Mouse (Mus musculus) heart, postnatal 14 days (tissue): ENCODE results near the gene Dgke. TPM values are rescaled to one million over a fixed set of nuclear protein-coding genes. Genes with fewer than 3 reads are reported as not detected.
"Not testable (repeated sequence)": the region's sequence is repeated elsewhere in the genome, so short reads cannot be mapped to it uniquely, and the experiment has no call there.

Experiments used
- DNase-seq, 2 experiments: peaks; one replicate each; pipeline ENCODE4 v3.0.0; 2021 to 2022
- intact Hi-C: fragments of 180-260 bp; cut with DNase I; formaldehyde crosslinking; loops from one replicate; pipeline ENCODE4 v1.15.1; 2025
- total RNA-seq, 2 experiments: library from RNA; stranded (reverse); gene quantifications; 2 replicates each; pipeline ENCODE4 v1.2.3; 2021

Dgke gene
- total RNA-seq, 2 experiments from 2014 or later = 11.8 to 12.3 TPM

DNA sequence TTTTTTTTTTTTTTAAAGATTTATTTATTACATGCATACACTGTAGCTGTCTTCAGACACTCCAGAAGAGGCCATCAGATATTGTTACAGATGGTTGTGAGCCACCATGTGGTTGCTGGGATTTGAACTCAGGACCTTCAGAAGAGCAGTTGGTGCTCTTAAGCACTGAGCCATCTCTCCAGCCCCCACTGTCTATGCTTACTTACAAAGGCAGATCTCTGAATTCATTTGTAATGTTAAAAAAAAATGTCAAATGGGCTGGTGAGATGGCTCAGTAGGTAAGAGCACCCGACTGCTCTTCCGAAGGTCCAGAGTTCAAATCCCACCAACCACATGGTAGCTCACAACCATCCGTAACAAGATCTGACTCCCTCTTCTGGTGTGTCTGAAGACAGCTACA is 21.1 kb downstream of the Dgke start:
- DNase-seq, intact Hi-C loops: not testable (repeated sequence)

DNA sequence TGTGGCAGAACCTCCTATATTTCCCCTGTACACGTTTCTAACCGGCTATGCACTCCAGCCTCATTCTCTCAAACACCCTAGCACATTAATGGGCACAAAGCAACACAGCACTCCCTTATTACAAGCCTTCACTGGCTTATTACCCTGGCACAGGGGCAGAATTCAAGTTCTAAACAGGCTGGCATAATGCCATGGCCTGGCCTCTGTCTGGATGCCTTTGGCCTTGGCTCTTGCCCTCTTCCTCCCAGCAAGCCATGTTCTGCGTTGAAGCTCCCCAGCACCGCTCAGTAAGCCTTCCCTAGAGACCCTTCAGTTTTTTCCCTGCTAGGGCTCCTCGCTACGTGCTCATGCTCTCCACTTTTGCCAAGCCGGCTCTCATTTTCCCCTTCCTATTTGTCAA is 23.6 kb downstream of the Dgke start:
- intact Hi-C loops = no loop called here
- DNase-seq = no peak

GRCm38 (mm10) chr11:89041073-89041472 is 25.6 kb downstream of the Dgke start:
- intact Hi-C loops, DNase-seq: not testable (repeated sequence)

GRCm38 (mm10) chr11:89039325-89039724 is 27.3 kb downstream of the Dgke start:
- intact Hi-C loops = loop anchor here (1.0 kb wide), 1 partner anchor 46 kb away; no protein-coding TSS in a partner anchor
- DNase-seq = peak; percentile 76 to 80

GRCm38 (mm10) chr11:89038496-89038895 is 28.2 kb downstream of the Dgke start:
- intact Hi-C loops = no loop called here
- DNase-seq = no peak

DNA sequence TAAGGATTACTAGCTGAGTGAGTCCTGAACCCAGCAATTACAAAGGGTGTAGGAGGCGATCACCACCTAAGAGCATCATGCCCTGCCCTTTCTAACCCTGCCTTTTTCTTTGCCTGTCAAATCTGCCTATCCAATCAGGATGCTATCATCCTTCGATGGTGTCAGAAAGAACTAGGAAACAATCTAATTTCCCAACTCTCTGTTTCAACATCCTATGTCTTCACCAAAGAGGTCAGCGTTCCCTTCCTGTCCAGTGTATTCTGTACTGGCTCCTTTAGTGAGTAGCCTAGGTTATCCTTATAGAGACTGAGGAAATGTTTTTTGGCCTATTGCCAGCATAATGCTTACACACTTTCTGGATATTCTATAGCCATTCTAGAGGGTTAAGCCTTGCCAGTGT is 31.1 kb downstream of the Dgke start:
- intact Hi-C loops = no loop called here
- DNase-seq = no peak

DNA sequence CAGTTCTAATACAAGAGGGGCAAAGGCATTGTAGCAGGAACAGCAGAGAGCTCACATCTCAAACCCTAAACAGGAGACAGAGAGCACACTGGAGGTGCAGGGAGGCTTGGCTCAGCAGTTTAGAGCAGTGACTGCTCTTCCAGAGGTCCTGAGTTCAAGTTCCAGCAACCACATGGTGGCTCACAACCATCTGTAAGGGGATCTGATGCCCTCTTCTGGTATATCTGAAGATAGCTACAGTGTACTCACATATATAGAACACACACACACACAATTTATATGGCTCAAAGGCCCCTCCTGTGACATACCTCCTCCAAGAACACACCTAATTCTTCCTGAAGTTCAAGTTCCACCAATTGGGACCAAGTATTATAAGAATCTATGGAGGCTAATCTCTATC is 32.1 kb downstream of the Dgke start:
- intact Hi-C loops = no loop called here
- no peak for DNase-seq

- intact Hi-C loops = no loop called here
- no peak for DNase-seq
Observed at GRCm38 (mm10) chr11:89031189-89031588, 35.5 kb downstream of the Dgke start.

DNA sequence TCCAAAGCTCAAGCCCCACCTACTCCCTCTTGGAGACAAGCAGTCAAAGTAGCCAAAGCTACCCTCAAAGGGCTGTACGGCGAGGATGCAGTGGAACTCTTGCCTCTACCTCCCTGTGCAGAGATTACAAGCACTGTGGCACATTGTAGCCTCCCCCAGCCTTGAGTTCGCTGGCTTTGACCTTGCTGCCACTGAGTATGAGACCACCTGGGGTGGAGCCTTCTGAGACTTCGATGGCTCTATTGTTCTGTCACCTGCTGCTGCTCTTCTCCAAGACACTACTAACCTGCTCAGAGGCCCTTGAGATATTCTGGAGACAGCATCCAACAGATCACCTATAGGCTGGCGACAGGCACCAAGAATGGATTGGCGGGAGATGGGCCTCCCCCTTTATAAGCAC is 36.1 kb downstream of the Dgke start:
- DNase-seq = no peak
- intact Hi-C loops = no loop called here

- intact Hi-C loops = no loop called here
- peak; percentile 30 to 43 for DNase-seq
Observed at GRCm38 (mm10) chr11:89028871-89029405, 37.7 kb downstream of the Dgke start.

DNA sequence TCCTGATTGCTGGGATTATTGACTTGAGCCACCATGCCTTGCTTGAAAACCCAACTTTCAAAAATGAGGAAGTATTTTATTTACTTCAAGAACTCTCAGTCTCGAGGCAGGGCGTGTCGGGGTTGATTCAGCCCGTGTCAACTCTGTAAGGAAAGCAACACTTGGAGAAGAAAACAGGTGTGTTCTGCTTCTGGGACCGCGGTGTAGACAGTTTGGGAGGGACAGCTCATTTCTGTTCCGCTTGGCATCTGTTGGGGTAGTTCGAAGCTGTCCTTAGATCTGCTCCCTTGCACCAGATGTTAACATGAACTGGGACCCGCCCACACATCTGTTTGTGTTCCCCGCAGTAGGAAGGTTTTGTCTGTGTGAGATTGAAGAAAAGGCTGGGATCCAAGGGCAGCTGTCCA is 38.7 kb downstream of the Dgke start:
- DNase-seq = peak; percentile 53 to 55
- intact Hi-C loops = no loop called here

DNA sequence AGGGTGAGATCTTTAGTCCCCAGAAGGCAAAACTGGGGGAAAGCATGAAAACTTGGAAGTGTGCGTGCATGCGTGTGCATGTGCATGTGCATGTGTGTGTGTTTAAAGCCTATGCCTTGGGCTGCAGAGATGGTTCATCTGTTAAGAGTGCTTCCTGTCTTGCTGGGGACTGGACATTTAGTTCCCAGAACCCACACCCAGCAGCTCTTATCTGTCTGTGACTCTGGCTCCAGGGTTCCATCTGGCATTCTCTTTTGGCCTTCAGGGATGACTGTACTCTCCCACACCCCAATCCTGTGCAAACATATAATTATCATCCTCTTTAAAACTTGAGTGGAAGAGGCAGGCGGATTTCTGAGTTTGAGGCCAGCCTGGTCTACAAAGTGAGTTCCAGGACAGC is 40.5 kb downstream of the Dgke start:
- intact Hi-C loops = no loop called here
- DNase-seq = no peak

DNA sequence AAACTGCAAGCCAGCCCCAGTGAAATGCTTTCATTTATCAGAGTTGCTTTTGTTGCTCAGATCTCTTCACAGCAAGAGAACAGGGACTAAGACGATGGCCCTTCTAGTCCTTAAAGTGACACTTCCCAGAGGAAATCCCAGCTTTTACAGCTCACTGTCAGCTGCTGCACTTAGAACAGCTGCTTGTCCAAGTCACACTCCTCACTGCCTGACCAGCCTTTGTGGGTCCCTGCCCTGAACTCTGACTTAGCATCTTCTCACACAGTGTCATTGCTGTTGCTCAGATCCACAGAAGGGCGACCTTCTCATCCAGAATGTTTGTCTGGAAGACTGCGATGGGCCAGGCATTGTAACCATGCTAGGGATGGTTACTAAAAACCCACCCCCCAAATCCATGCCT is 41.0 kb downstream of the Dgke start:
- no peak for DNase-seq
- intact Hi-C loops = no loop called here

- peak; percentile 85 to 88 for DNase-seq
- intact Hi-C loops = no loop called here
Observed at GRCm38 (mm10) chr11:89024181-89024881, 42.3 kb downstream of the Dgke start.

DNA sequence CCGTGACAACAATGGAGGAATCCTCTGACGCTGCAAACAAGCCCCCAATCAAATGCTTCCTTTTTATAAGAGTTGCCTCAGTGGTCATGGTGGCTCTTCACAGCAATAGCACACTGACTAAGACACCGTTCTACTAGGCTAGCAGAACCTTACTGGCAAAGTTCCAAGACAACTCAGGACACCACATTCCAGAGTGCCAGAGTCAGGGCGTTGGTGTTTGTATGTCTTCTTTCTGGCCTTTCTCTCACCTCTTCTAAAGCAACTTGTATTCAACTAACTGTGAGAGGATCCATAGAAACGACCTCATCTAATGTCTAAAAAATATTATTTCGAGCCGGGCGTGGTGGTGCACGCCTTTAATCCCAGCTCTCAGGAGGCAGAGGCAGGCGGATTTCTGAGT is 43.2 kb downstream of the Dgke start:
- DNase-seq = no peak
- intact Hi-C loops = loop anchor here (2.0 kb wide), 1 partner anchor 25 kb away; the partner anchor contains the start of gene Trim25

DNA sequence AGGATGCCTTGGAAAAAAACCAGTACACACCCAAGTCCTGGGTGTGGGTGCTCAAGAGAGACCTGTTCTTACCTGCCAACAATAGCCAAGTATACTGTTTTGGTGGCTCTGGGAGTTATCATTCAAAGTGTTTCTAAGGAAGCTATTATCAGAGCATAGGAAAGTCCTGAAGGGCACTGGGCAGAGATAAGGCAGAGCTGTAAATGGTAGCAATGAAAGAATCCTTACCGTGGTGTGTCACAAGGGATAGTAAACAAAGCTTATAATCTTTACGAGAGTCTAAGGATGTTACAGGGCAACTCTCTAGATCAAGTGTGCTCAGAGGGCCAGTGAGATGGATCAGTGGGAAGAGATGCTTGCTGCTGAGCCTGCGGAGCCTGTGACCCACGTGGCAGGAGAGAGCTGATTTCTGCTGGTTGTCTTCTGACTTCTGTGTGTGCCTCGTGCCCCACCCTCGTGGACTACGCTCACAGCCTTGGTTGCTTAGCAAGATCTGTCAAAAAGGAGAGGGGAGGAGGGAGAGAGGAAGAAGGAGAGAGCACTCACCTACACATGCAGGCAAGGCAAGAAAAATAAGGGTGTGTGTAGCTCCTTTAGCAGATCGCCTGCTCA is 44.4 kb downstream of the Dgke start:
- DNase-seq = no peak

DNA sequence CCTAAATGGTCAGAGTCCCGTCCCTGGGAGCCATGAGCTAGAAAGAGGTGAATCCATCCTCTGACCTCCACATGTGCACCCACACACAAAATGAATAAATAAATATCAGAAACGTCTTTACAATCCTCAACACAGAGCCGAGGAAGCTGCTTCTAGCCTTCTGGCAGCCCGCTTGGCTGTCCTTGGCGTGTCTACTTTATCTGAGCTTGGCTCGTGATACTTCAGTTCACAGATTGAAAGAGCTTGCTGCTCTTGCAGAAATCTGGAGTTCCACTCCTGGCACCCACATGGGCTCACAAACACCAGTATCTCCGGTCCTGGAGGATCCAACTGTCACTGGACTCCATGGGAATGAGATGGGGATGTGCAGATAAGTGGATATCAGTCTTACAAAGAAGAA is 45.0 kb downstream of the Dgke start:
- intact Hi-C loops = loop anchor here (2.0 kb wide), 1 partner anchor 23 kb away; the partner anchor contains the start of gene Trim25
- no peak for DNase-seq

More for the DNA sequence above, 44.4 kb downstream of the Dgke start:
- intact Hi-C loops = loop anchor here (2.0 kb wide), 1 partner anchor 23 kb away; the partner anchor contains the start of gene Trim25

DNA sequence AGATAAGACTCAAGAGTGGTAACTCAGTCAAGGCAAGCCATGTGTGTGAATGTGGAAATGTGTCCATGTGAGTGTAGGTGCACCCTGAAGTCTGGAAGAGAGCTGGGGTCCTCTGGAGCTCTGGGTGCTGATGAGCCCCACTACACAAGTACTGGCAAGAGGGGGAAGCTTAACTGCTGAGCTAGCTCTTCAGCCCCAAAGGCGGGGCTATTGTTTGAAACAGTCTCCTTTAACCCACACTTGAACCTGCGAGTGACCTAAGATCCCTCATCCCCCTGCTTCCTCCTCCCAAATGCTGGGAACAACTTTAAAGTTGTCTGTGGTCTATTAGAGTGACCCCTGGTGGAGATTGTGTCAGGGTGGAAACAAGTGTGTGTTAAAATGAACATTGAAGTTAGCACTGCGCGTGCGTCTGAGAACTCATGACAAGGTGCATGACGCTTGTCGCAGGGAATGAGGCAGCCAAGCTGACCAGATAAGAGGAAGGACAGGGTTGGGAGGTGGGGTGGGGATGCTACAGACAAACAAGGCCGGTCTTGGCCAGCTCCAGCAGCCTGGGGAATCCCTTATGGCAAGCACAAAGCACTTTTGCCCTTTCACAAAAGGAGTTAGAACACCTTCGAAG is 45.9 kb downstream of the Dgke start:
- DNase-seq = no peak
- intact Hi-C loops = no loop called here

DNA sequence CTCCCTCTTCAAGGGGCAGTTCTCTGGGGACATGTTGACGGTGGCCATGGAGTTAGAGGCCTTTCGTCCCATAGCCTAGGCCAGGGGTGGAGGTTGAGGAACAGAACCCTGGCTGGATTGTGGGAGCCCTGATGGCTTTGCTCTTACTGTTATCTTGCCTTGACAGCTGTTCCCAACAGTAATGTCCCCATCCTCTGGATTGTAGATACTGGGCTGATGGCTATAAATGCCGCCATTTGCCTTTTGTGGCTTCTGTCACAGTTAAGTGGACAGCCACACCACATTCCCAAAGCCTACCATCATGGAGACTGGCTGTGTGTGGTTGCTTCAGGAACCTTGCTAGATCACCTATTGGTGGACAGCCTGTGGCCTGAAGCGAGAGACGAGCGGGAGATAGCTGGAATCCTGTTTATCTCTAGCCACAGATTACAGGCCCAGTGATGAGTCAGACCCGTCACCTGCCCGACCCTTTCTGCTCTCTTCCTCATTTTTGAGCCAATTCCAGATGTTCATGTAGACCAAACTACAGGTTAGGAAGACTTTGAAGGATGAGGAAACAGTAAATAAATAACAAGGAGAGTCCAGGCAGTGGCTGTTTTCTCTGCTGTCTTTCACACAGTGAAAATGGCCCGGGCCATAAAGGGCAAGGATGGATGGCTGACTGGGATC is 49.0 kb downstream of the Dgke start:
- intact Hi-C loops = no loop called here
- no peak for DNase-seq

DNA sequence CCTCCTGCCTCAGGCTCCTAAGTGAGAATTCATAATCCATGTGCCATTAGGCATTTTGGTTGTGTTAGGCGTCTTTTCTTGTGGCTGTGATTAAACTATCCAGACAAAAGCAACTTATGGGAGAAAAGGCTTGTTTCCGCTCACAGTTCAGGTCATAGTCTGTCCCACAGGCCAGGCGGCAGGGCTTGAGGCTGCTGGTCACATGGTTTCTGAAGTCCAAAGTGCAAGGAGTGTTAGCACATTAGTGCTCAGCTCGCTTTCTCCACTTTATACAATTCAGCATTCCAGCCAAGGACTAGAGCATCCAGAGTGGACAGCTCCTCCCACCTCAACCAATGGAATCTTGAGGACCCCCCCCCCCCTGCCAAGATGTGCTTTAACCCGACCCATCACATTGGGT is 54.4 kb downstream of the Dgke start:
- intact Hi-C loops = no loop called here
- DNase-seq = no peak

DNA sequence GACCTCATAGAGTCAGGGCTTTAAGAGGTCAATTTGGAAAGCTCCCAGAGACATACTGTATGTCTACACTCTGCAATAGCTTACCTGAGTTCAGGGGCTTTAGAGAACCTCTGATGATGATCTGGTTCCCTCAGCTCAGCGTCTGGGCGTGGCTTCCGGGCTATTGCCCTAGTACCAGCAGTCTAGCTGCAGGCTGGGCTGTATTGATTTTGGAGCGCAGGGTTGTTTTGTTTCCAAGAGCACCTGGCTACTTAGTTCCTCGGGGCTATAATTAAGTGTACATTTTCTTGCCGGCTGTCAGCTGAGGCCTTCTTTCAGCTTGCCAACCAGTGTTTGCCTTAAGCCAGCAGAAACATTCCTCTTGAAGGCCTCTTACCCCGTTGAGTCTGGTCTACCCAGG is 57.2 kb downstream of the Dgke start:
- DNase-seq = no peak
- intact Hi-C loops = no loop called here
